Mouse (Mus musculus) right cerebral cortex, adult 2 months (tissue): ENCODE data around the gene Slc1a2.
A peak's percentile ranks its signal among the peaks of the same experiment; 100 is the strongest.

Experiments used
- DNase-seq, 2 experiments: peaks; one replicate each; pipeline ENCODE4 v3.0.0; 2021 to 2022; ENCODE audit warnings: low spot score in 2 of 2

The Slc1a2 gene

DNA sequence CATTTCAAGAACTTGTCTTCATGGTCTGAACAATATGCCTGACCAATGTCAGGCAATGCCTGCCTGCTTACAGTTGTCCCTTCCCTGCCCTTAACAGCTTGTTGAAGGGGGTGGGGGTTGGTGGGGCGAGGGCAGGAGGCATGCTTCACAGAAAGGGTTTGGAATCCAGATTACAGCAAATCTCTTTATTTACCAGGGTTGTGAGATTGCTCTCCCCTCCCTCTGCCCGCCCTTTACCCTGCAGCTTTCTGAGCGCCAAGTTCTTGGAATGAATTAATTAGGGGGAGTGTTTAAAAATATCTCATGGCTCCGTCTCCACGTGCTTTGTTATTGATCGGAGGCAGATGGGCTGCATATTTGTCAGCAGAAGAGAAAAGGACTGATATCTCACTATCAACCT lies 4.9 kb downstream of the Slc1a2 start:
- no peak for DNase-seq

DNA sequence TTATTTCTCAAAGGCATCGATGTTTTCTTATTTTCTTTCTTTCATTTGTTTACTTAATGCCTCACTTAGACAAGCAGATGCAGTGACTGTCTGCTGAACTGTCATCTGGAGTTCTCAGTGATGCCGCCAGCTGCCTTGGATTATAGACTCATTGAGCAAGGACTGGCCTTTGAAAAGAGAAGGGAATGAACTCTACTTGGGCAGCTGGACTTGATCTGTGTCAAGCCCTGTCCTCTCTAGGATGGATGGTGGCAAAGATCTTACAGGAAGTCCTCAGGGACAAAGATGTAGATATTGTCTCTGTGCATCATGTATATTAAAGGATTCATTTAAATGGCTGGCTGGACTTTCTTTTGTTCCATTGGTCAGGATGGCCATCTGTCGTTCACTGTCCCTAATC lies 5.4 kb downstream of the Slc1a2 start:
- no peak for DNase-seq

DNA sequence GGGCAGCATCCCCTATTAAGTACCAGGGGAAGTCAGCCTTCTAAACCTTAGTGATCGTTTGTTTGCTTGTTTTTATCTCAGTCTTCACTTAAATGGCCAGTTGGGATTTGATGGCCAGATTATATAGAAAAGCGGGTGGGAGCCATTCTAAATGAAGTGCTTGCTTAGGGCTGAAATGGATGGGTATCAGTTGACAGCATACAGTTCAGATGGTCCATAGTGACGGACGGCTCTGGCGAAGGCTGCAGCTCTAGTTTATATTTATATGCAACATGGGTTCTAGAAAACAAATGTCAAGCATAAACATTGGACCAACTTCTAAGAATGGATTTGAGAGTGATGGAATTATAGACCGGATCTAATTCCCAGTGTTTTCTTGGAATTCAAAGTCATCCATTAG lies 9.5 kb downstream of the Slc1a2 start:
- no peak for DNase-seq

DNA sequence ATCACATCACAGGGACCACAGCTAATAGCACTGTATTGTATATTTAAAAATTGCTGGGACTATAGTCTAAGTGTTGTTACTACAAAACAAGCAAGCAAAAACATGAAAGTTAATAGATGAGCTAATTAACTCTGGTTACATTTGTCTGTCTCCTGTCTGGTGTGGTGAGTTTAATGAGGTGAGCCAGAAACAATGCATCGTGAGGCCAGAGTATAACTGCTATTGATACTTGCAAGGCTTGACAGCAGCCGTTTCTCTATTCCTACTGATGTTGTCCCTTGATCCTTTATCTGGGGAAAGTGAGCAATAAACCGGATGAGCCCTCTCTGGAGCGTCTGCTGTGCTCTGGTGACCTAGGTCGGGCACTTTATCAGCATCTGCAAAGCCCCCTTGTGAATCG lies 11.1 kb downstream of the Slc1a2 start:
- no peak for DNase-seq

DNA sequence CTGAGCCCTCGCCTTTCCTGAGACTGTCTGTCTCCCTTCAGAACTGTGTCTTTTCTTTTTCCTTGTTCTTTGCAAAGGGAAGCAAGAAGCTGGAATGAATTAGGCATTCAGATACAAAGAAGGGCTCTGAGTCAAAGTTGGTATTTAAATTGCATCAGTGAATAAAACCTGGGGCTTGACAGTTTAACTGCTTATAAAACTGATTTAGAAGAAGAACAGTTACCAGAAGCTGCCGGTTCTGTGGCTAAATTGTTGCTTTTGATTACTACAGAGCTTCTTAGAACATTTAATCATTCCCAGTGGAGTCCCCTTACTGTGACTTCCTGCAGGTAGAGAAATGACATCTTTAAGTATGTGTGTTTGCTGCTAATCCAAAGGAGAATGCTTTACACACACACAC lies 16.1 kb downstream of the Slc1a2 start:
- DNase-seq = no peak

DNA sequence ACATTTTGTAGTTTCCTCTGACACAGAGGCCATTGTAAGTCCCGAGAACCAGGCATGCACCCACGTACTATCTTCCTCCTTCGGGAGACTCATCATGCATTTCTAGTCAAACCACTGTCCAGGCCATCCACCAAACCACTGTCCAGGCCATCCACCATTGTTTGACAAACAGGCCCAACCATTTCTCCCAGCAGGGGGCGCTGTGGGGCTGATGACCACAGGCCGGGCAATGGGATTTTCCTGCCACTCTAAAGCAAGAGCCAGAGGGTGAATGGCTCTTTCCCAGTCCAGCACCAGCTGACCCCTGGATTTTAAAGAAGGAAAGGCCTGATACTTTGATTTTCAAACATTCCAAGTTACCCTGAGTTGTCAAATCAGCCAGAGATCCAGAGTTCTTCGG lies 16.8 kb downstream of the Slc1a2 start:
- peak; percentile 70 to 72 for DNase-seq

DNA sequence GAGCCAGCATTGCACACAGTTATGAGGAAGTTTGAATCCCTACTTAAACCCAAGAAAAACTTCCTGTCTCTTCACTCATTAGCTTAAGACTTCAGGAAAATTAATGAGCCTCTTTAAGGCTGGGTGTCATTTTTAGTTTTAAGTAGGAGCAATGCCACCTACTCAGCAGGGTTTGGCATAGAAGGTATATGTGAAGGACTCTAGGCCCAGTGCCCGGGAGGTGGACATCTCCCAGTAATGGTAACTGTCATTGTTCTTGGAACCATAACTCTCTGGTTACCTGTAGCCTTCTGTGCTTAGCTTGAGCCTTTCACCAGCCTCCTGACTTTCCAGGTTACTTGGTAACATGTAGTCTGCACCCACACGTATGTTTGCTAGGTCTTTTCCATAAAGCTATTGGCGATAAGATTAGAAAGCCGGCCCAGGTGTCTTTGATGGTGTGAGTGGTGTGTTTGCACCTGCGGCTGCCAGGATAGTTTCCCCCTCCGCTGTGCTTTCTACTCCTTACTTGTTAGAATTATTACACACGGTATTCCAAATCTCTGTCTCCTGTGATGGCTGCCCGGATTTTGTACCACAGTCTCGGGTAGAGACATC lies 18.4 kb downstream of the Slc1a2 start:
- DNase-seq = no peak

DNA sequence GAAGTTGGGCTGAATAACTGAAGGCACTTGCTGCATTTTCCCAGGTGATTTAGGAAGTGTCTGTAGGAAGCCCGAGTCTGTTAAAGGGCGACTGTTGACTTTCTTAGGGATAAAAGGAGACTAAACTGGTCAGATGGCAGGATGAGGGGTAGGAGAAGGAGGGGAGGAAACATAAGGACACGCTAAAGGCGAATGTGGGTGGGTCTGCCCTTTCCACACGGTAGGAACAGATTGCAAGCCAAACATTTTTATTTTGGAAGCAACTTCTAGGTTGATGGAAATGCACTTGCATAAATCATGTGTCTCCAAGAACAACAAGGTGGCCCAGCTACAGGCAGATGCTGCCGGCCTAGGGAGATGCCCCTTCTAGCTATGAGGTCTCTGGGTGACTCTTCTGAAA lies 18.9 kb downstream of the Slc1a2 start:
- DNase-seq = no peak

DNA sequence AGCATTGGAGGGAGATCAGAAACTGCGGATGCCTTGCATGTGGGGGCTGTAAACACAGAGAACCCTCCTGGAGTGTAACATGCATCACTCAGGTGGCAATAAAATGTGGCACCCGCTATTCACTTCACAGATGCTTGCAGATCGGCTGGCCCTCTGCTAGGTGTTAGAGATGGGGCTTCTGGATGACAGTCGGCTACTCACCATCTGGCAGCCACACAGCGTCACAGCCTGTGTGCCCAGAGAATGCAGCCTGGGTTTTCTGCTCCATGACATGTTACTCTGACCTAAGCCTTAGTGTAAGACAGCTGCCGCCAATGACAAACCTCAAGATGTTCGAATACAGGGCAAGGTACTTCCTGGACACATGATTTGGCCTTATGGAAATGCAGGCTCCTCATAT lies 22.9 kb downstream of the Slc1a2 start:
- no peak for DNase-seq

DNA sequence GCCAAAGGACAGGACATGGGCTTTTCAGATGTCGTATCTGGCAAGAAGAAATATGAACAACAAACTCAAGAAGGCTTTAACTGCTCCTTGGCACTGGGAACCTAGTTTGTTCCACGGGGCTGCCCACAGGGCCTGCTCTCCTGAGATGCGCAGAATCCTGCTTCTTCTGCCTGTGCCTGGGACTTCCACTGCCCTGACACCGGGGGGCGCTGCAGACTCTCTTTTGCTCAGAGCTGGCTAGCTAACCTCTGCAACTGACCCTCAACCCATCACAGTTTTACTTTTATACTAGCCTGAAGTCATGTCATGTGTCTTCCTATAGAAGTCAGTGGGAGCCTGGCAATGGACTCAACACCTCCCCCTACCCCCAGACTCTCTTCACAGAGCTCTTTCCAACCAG lies 23.7 kb downstream of the Slc1a2 start:
- no peak for DNase-seq

DNA sequence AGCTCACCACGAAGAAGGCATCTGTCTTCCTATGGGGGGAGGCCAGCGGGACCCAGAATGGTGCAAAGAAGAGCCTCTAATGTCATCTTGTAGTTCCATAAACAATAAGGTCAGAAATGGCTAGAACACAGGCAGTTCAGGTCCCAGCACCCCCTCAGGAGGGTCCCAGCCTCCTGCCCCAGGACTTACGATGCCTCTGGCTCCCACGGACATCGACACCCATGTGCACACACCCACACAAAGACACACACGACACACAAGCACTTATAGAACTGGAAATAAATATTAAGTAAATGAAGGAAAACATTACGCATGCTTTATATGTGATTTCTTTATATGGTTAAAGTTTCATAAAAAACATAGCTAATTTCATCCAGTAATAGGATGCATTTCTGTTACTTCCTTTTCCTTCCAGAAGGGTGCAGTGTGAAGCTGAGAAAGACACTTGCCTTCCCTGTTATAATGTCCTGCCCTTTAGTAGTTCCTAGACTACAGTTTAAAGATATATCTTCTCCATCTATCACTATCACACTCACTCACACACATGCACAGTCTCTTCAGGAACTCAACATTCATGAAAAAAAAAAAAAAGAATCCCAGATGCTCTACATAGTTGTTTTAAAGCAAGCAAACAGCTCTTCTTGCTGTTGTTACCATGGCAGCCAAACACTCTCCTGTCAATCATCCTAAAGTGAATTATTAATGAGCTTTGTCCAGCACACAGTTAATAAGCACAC lies 27.1 kb downstream of the Slc1a2 start:
- no peak for DNase-seq

DNA sequence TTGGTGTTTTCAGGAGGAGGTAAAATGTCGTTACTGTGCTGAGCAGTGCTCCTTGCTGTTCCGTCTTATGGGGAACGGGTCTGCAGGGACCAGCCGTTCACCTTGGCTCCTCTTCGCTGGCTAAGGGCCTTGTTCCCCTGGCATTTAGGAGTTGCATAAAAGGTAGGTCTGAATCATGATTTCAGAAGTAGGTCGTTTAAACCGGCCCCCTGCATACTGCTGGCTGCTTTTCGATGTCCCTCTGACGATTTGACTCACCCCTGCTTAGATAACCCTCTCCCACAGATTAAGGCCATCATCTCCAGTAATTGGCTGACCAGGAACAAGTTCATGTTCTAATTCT lies 27.6 kb downstream of the Slc1a2 start:
- DNase-seq = no peak

DNA sequence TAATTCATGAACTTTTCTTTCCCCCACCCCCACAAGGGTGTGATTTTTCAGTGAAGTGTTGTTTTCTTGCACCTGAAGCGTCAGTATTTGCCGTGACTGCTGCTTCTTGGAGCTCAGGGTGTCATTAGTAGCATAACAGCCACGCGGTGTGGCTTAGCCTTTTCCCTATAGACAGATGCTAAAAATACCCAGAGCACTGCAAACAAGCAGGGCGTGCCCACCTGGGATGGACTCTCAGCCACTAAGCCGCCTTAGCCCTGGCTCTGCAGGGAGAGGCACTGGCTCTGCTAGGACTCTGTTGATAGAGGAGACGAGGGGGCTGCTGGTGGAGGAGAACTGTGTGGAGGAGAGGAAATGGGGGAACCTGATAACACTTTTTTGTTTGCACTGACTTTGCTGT lies 35.1 kb downstream of the Slc1a2 start:
- no peak for DNase-seq

DNA sequence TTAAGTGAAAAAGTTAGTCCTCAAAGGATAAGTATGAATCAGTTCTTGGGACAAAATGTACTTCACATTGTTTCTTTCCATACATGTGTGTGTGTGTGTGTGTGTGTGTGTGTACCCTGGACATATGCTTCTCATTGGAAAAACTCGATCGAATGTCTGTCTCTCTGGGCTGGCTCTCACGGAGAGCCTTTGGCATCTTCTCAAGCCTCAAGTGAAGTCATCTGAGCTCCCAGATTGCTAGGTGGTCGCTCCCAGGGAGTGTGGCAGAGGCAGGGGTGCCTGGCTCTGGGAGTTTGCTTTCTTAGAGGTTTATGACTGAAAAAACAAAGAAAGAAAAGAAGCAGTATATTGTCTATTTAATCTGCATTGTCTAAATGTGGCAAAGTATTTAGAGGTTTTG lies 36.3 kb downstream of the Slc1a2 start:
- DNase-seq = no peak

DNA sequence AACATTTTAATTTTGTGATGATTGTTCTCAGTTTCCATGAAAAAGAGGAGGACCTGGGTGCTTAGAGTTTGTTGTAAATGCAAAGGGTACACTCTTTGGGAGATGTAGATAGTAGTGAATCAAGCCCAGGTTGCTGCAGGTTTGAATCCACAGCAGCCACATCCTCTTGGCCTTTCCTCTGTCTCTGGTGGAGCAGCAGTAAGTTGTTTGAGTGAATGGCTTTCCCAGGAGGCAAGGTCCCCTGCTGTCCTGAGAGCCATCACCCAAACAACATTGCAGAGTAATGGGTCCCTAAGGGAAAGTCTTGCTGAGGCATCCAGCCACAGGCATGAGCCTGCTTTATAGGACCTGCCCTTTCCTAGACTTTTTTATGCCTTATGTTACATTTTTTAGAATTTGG lies 37.1 kb downstream of the Slc1a2 start:
- no peak for DNase-seq

DNA sequence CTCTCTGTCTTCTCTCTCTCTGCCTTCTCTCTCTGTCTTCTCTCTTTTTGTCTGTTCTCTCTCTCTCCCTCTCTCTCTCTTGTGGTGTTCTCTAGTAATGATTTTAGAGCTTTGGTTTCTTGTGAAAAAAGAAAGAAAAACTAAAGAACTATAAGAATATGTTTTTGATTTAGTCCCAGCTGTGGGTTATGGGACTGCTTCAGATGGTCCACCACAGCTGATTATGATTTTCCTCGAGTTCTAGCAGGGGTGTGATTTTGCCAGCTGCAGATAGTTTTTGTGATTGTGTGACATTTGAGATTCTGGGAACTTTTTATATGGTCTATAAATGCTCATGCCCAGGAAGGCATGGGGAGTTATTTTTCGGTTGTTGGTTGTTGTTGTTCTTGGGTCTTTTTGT lies 39.3 kb downstream of the Slc1a2 start:
- no peak for DNase-seq

DNA sequence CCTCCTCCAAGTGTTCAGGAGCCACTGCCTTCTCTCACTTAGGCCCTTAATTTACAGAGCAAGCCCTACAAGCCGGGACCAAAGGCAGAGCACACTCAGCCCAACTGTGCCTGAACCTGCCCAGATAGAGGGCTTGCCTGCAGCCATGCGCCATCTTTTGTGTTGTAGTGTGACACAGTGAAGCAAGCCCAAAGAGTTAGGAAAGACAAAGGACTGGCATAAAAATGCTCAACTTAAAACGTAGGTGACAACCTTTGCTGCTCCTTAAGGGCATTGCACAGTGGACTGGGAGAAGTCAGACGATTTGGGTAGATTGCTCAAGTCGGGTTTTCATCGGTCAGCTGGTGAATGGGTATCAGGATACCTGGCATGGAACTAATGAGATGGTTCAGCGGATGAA lies 41.5 kb downstream of the Slc1a2 start:
- no peak for DNase-seq

DNA sequence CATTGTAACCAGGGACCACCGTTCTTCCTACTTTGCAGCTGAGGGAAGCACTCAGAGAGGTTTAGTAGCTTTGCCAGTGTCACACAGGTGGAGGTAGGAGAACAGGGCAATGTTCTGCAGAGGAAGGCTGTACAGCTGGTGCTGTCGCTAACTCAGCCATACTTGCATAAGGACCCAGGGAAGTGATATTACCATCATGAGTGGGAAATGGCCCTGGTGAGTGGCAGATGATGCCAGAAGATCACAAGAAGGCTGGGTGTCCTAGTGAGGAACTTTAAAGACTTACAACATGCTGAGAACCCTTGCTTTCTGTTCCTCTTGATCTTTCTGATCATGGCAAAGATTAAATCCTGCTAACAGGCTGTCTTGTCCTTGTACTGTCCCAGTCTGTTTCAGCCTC lies 42.2 kb downstream of the Slc1a2 start:
- no peak for DNase-seq

DNA sequence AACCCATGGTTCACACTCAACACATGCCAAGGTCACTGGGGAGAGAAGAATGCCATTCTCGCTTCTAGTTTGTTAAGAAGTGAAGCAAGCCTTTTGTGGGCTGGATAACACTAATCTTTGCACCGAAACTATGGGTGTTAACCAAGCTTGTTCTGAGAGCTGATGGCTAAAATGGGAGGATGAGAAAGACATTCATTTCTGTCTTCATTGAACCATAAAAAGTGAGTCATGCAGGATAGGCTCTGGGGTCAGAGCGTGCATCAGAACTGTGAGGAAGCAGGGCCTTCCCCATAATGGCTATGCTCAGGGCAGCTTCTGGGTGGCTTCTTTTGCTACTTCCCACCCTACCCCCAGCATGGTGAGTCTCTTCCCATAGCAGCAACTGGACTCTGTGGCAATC lies 42.9 kb downstream of the Slc1a2 start:
- no peak for DNase-seq

DNA sequence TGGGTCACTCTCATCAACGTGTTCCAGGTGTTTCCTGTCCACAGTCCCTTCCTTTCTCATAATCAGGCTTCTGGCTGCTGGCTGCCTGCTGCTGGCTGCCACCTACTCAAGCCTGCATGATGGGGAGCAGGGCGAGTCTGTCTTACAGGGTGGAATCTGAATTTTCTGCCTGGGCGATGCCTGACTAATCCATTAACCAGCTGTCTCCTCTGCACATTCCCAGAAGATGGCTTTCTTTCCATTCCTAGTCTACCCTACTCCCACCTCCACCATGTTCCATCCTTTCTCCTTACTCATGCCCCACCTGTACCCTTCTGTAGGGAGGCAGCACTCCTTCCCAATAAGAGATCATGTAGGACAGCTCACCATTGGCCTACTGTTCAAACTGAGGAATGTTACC lies 45.1 kb downstream of the Slc1a2 start:
- DNase-seq = peak; percentile 58 to 74

DNA sequence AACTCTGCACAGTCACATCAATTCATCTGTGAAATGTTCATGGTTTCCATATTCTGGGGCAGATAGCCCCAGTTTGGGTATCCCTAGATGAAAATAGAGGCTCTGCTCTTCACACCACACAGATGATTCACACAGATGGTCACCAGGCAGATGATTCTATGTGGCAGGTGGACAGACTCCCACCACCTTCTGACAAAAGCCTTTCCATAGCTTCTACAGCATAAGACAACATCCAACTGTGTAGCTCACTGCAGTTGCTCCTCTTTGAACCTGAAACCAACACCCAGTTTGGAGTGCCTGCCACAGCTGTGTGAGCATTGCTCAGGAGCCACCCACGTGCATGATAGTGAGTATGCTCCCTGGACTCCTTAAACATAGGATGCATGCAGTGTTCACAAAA lies 46.3 kb downstream of the Slc1a2 start:
- peak; percentile 71 to 72 for DNase-seq

DNA sequence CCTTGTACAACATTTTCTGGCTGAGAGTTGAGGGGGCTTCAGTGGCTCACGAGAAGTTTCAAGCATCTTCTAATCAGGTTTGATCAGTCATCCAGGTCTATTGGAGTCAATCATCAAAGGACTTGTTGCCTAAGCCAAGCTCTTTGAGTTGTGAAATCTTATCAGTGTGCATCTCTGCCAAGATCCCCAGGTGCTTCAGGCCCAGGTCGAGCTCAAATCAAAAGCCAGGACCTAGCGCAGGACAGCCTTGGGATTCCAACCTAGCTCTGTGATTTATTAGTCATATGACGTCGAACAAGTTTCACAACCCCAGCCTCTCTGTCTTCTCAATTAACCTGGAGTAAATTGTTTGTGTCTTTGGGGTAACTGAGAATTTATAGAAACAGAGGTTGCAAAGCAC lies 53.1 kb downstream of the Slc1a2 start:
- no peak for DNase-seq

DNA sequence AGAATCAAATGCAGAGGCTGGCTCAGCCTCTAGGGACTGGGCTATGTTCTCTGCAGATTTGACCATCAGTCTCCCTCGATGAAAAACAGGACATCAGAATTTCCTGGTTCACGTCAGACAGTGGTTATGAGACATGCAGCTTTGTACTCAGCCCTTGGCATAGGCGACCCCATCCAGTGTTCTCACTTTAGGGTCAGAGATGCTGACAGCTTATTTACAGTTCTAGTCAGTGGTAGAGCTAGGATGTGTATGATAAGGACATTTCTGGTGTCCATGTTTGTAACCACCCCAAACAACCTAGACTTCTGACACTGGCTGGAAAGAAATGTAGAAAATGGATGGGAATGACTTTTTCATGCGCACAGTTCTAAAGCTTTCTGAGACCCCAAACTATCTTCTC lies 53.6 kb downstream of the Slc1a2 start:
- DNase-seq = no peak
